Mouse (Mus musculus): ENCODE results near the gene Dvl1.

Gene Dvl1

DNA sequence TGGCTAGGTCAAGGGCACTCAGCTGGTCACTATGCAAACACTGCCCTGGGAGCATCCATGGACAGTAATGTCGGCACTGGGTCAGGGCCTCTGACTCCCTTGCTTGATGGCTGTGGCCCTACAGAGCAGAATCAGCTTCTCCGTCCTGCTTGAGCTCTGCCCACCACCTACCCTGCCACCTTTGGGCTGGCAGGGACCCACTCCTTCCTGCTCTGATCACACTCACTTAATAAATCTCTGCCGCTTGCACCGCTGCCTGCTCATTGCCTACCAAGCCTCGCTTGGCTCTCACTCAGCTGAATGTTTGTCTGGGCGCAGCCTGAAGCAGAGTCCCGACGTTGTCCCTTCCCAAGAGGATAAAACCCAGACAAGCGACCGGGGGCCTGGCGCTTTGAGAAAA lies 59.8 kb downstream of the Dvl1 start:
- no peak for DNase-seq (ENCODE audit: low read depth, low spot score)

DNA sequence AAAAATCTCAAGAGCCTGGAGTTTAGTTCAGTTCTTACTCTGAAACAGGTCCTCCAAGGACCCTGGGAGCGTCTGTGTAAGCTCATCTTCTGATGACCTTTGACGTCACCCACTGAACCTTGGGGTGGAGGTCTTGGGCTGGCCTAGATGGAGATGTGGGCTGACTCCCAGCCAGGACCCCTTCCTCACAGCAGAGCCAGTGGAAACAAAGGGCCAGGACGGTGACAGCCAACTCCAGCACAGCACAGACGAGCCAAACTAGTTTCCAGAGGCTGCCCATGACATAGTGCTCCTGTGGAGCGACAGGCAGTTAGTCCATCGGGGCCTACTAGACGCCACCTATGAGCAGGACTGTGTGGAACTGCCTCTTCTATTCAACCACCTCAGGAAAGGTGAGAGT lies 61.1 kb downstream of the Dvl1 start:
- no peak for DNase-seq (ENCODE audit: low read depth, low spot score)

DNA sequence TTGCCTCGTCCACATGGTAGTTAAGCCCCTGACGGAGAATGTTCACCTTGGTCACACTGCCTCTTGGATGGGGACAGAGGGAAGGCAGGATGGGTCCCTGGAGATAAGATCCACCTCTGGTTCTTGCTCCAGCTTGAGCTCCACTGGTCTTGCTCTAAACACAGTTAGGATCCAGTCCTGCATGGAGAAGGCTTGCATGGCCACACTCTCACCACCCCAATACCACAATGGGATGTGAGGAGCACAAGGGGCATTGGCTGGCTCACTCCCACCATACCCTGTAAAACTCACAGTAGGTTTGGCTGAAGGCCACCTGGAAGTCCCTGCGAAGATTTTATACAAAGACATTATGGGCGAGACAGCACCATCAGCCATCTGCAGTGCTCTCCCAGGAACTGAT lies 61.5 kb downstream of the Dvl1 start:
- no peak for DNase-seq (ENCODE audit: low read depth, low spot score)

Measured in brain, adult 2 months (tissue).